Mouse (Mus musculus): Measurements from ENCODE around the gene Slc6a20b.

DNA sequence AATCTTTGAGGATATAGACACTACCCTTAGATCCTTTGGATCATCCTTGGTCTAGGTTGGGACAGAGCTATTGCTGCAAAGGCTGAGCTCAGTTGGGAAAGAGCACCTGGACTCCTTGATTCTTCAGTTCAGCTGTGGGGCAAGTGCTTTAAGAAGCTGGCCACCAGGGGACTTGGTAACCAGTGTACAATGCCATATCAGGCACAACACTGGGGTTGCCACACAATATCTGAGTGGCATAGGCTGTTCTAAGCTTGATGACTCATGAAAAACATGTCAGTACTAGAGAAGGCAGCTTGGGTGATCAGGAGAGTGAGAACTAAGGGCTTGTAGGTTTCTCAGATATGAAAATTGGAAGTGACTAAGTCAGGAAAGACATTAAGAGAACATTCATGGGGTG lies 26.6 kb upstream of the Slc6a20b start:
- TF ChIP-seq CTCF (IDR thresholded peaks at IDR 0.05; ENCODE audit: low read depth, low read length) (no peak), GATA2 (IDR thresholded peaks at IDR 0.05; ENCODE audit: borderline replicate concordance, low read depth, low read length) (no peak), GATA1 (IDR thresholded peaks at IDR 0.05; ENCODE audit: borderline replicate concordance, low read length) (no peak)

Measured in G1E (cell line).